Mouse (Mus musculus) intestine, postnatal 0 days (tissue): ENCODE data around the gene Ezh1. TPM values are rescaled to one million over a fixed set of nuclear protein-coding genes. Genes with fewer than 3 reads are reported as not detected.

Experiments used
- ATAC-seq: fragments of 200-750 bp; cut with Nextera tagmentation; 2 replicates; pipeline ENCODE4 v1.8.0; 2017; ENCODE audit warnings: mild to moderate bottlenecking, moderate TSS enrichment, moderate library complexity
- H3K27ac ChIP-seq: fragments of 300-500 bp; sonication (generic); 2 replicates; pipeline ENCODE4 v1.5.1; 2014; ENCODE audit warnings: mild to moderate bottlenecking, low read depth, low read length, moderate library complexity
- H3K27me3 ChIP-seq: fragments of 300-500 bp; sonication (generic); replicated peaks from 2 replicates; pipeline ENCODE4 v1.6.1; 2014; ENCODE audit warnings: low read length, mixed read lengths; ENCODE audit not compliant: control insufficient read depth, insufficient read depth
- H3K36me3 ChIP-seq: fragments of 300-500 bp; sonication (generic); 2 replicates; pipeline ENCODE4 v1.6.1; 2014; ENCODE audit warnings: mild to moderate bottlenecking, moderate library complexity; ENCODE audit not compliant: control insufficient read depth, insufficient read depth
- H3K4me1 ChIP-seq: fragments of 300-500 bp; sonication (generic); replicated peaks from 2 replicates; pipeline ENCODE4 v1.6.1; 2014; ENCODE audit warnings: antibody characterized with exemption, low read length, mixed read lengths; ENCODE audit not compliant: control insufficient read depth, insufficient read depth
- H3K4me2 ChIP-seq: fragments of 300-500 bp; sonication (generic); replicated peaks from 2 replicates; pipeline ENCODE4 v1.6.1; 2014; ENCODE audit warnings: low read depth, mild to moderate bottlenecking, moderate library complexity
- H3K4me3 ChIP-seq: fragments of 300-500 bp; sonication (generic); 2 replicates; pipeline ENCODE4 v1.5.1; 2014; ENCODE audit warnings: low read depth, low read length
- H3K9ac ChIP-seq: fragments of 300-500 bp; sonication (generic); 2 replicates; pipeline ENCODE4 v1.6.1; 2014; ENCODE audit warnings: mild to moderate bottlenecking, low read depth, low read length
- H3K9me3 ChIP-seq: fragments of 300-500 bp; sonication (generic); 2 replicates; pipeline ENCODE4 v1.6.1; 2016; ENCODE audit warnings: mixed run types; ENCODE audit not compliant: control insufficient read depth
- CTCF ChIP-seq: sonication (generic); IDR thresholded peaks from 2 replicates; pipeline ENCODE4 v1.5.1; 2016; ENCODE audit warnings: low read depth, mild to moderate bottlenecking, control low read depth, antibody characterized with exemption, moderate library complexity
- WGBS: fragments of 180-500 bp; shearing (Covaris S2); extraction: QIAGEN DNeasy Blood & Tissue Kit; methylation state at CpG from one replicate; pipeline ENCODE4 v1.1.7; 2014; 5-methylcytosine and 5-hydroxymethylcytosine counted together
- polyA plus RNA-seq: library from polyadenylated mRNA; unstranded; fragments of >200 nt; fragmentation: Nextera tagmentation; extraction: Ambion mirVana; gene quantifications from 2 replicates; pipeline ENCODE4 v1.2.1, GENCODE M21; 2015

The Ezh1 gene
- polyA plus RNA-seq, 1 experiment from 2014 or later, result 9.8 TPM

DNA sequence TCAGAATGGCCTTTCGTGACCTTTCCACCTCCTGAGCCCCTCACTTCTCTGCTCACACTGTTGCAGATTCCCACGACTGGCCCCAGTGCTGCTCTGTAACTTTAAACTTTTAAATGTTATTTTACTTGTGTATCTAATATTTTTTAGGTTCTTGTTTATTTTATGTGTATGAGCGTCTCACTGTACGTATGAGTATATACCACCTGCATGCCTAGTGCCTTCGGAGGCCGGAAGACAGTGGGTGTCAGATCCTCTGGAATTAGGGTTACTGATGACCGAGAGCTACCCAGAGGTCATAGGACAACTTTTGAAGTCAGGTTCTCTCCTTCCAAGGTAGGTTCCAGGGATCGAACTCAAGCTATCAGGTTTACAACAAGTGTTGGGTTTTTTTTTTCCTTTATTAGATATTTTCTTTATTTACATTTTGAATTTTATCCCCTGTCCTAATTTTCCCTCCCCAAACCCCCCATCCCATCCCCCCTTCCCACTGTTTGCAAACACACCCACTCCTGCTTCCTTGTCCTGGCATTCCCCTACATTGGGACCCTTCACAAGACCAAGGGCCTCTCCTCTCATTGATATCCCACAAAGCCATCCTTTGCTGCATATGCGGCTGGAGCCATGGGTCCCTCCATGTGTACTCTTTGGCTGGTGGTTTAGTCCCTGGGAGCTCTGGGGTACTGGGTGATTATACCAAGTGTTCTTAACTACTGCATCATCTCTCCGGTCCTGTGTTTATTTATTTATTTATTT, 83.9 kb downstream of the Ezh1 start:
- H3K9me3 ChIP-seq, result no peaks in the 10 kb centered on the region
- H3K4me1 ChIP-seq, result peaks cover 6% of the 10 kb centered on the region; the same call in 1 of the 2 replicates
- H3K27me3 ChIP-seq, result peaks cover 12% of the 10 kb centered on the region
- no peaks in the 10 kb centered on the region for H3K36me3 ChIP-seq
- ATAC-seq, result no peak
- no peak for TF ChIP-seq CTCF
- WGBS, result 84% methylated on average over 10 of the region's 10 CpGs
- H3K9ac ChIP-seq, result no peak overlapping the region
- H3K27ac ChIP-seq, result no peak overlapping the region
- H3K4me2 ChIP-seq, result no peak overlapping the region
- no peak overlapping the region for H3K4me3 ChIP-seq

Other genes with a start within 250 kb of the Ezh1 start
- gene Atp6v0a1, start 217.0 kb downstream of the Ezh1 start, polyA plus RNA-seq, result 62.1 and 67.2 TPM in 2 replicates
- 25.6 and 25.8 TPM in 2 replicates for gene Naglu, start 156.5 kb downstream of the Ezh1 start, polyA plus RNA-seq
- gene Hsd17b1, start 148.1 kb downstream of the Ezh1 start, polyA plus RNA-seq, result 0.08 TPM in 1 of 2 replicates, not detected in the other
- gene Coasy, start 143.9 kb downstream of the Ezh1 start, polyA plus RNA-seq, result 28.0 TPM in 2 replicates
- 93.3 and 96.4 TPM in 2 replicates for gene Mlx, start 139.2 kb downstream of the Ezh1 start, polyA plus RNA-seq
- 9.1 and 10.5 TPM in 2 replicates for gene Psmc3ip, start 131.0 kb downstream of the Ezh1 start, polyA plus RNA-seq
- 10.3 and 12.3 TPM in 2 replicates for gene Retreg3, start 106.6 kb downstream of the Ezh1 start, polyA plus RNA-seq
- gene Tubg1, start 106.5 kb downstream of the Ezh1 start, polyA plus RNA-seq, result 20.0 and 20.6 TPM in 2 replicates
- gene Tubg2, start 70.6 kb downstream of the Ezh1 start, polyA plus RNA-seq, result 2.5 and 2.8 TPM in 2 replicates
- gene Cntnap1, start 55.9 kb downstream of the Ezh1 start, polyA plus RNA-seq, result 5.2 and 6.0 TPM in 2 replicates
- gene Plekhh3, start 55.1 kb downstream of the Ezh1 start, polyA plus RNA-seq, result 7.7 and 7.8 TPM in 2 replicates
- 0.13 and 0.22 TPM in 2 replicates for gene Ccr10, start 51.0 kb downstream of the Ezh1 start, polyA plus RNA-seq
- gene Ramp2, start 19.6 kb upstream of the Ezh1 start, polyA plus RNA-seq, result 67.7 and 74.7 TPM in 2 replicates
- gene Vps25, start 27.2 kb upstream of the Ezh1 start, polyA plus RNA-seq, result 148 and 157 TPM in 2 replicates
- 4.6 and 4.7 TPM in 2 replicates for gene Wnk4, start 34.1 kb upstream of the Ezh1 start, polyA plus RNA-seq
- gene Cntd1, start 52.5 kb upstream of the Ezh1 start, polyA plus RNA-seq, result 0.26 and 0.47 TPM in 2 replicates
- gene Coa3, start 52.7 kb upstream of the Ezh1 start, polyA plus RNA-seq, result 255 and 276 TPM in 2 replicates
- gene Becn1, start 75.8 kb upstream of the Ezh1 start, polyA plus RNA-seq, result 117 and 124 TPM in 2 replicates
- 59.5 and 60.2 TPM in 2 replicates for gene Psme3, start 89.8 kb upstream of the Ezh1 start, polyA plus RNA-seq
- 0.34 and 0.41 TPM in 2 replicates for gene Aoc2, start 98.6 kb upstream of the Ezh1 start, polyA plus RNA-seq
- gene Aoc3, start 104.1 kb upstream of the Ezh1 start, polyA plus RNA-seq, result 3.7 and 4.4 TPM in 2 replicates
- 54.3 and 63.3 TPM in 2 replicates for gene G6pc, start 141.1 kb upstream of the Ezh1 start, polyA plus RNA-seq
- 27.0 and 28.9 TPM in 2 replicates for gene Aarsd1, start 191.2 kb upstream of the Ezh1 start, polyA plus RNA-seq
- gene Gm27029, start 198.3 kb upstream of the Ezh1 start, polyA plus RNA-seq, result 2.2 and 2.9 TPM in 2 replicates
- gene Rundc1, start 198.6 kb upstream of the Ezh1 start, polyA plus RNA-seq, result 12.0 and 13.1 TPM in 2 replicates
- 7.0 and 7.8 TPM in 2 replicates for gene Ptges3l, start 198.9 kb upstream of the Ezh1 start, polyA plus RNA-seq
- gene Rpl27, start 215.8 kb upstream of the Ezh1 start, polyA plus RNA-seq, result 240 and 241 TPM in 2 replicates
- gene Ifi35, start 221.9 kb upstream of the Ezh1 start, polyA plus RNA-seq, result 100 and 102 TPM in 2 replicates
- 27.8 and 31.9 TPM in 2 replicates for gene Rnd2, start 238.5 kb upstream of the Ezh1 start, polyA plus RNA-seq
- gene Vat1, start 239.8 kb upstream of the Ezh1 start, polyA plus RNA-seq, result 94.5 and 95.6 TPM in 2 replicates